Mouse (Mus musculus): ENCODE measurements at regions not wholly inside any gene's neighbourhood (a gene's known extent, or its start where the extent isn't known, plus 50 kb on each side); places are given as distances from the start of the nearest gene placed in this dataset.

DNA sequence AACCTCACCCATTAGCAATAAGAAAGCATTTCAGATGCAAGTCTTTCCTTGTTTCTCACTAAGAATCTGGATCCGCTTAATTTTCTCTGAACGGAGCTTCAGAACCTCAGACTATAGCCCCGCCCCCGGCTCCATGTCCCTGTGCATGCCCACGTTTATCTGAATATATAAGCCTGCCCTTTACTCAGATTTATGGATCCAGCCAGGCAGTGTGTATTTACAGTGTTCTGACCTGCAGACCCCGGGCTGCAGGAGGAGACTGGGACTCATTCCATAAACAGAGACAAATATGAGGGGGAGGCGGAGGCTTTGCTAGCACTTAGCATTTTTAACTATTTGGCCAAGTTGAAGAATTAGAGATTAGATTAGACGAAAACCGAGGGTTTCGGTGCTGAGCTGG, 272.9 kb downstream of the Meis1 start:
- TF ChIP-seq CTCF (IDR thresholded peaks at IDR 0.05; ENCODE audit: extremely low read depth, insufficient read depth, insufficient read length, insufficient replicate concordance), result no peak
- TF ChIP-seq POLR2A (IDR thresholded peaks at IDR 0.05; ENCODE audit: low read depth, low read length), result no peak

Data from spleen, adult 2 months (tissue).